Mouse (Mus musculus) small intestine, adult 2 months (tissue): ENCODE results near the gene Gm21190. TPM values are rescaled to one million over a fixed set of nuclear protein-coding genes. Genes with fewer than 3 reads are reported as not detected.
"Not testable (repeated sequence)": the region's sequence is repeated elsewhere in the genome, so short reads cannot be mapped to it uniquely, and the experiment has no call there.

Experiments
- H3K27ac ChIP-seq: fragments of 200-500 bp; 2 replicates; pipeline ENCODE4 v1.5.1; 2012; ENCODE audit warnings: low read depth, low read length, control low read depth, inconsistent platforms; ENCODE audit not compliant: insufficient read depth
- H3K27me3 ChIP-seq: fragments of 200-500 bp; 2 replicates; pipeline ENCODE4 v1.6.1; 2012; ENCODE audit warnings: mild to moderate bottlenecking, moderate library complexity, low read length, inconsistent platforms; ENCODE audit not compliant: control insufficient read depth, insufficient read depth
- H3K36me3 ChIP-seq: fragments of 200-500 bp; 2 replicates; pipeline ENCODE4 v1.6.1; 2012; ENCODE audit warnings: mild to moderate bottlenecking, low read length, control low read depth, inconsistent platforms; ENCODE audit not compliant: control insufficient read depth, insufficient read depth
- H3K4me1 ChIP-seq: fragments of 200-500 bp; 2 replicates; pipeline ENCODE4 v1.6.1; 2012; ENCODE audit warnings: low read length, inconsistent platforms, mixed read lengths; ENCODE audit not compliant: control insufficient read depth, insufficient read depth, insufficient read length
- H3K4me3 ChIP-seq: fragments of 200-500 bp; 2 replicates; pipeline ENCODE4 v1.5.1; 2012; ENCODE audit warnings: low read depth, mild to moderate bottlenecking, control low read depth, inconsistent platforms, low read length, moderate library complexity
- CTCF ChIP-seq: fragments of 200-500 bp; IDR thresholded peaks from 2 replicates; pipeline ENCODE4 v1.5.1; 2012; ENCODE audit warnings: low read depth, mild to moderate bottlenecking, control low read depth, inconsistent platforms, low read length, moderate library complexity, mixed read lengths; ENCODE audit not compliant: insufficient replicate concordance, insufficient read length; ENCODE audit errors: extremely low read depth
- POLR2A ChIP-seq: fragments of 200-500 bp; IDR thresholded peaks from 2 replicates; pipeline ENCODE4 v1.6.1; 2012; ENCODE audit warnings: low read depth, mild to moderate bottlenecking, control low read depth, inconsistent platforms, low read length, moderate library complexity
- WGBS: fragments of 180-500 bp; shearing (Covaris S2); methylation state at CpG from one replicate; pipeline ENCODE4 v1.1.7; 2018; 5-methylcytosine and 5-hydroxymethylcytosine counted together
- polyA plus RNA-seq: library from polyadenylated mRNA; depleted of rRNA; stranded (reverse); fragments of >200 nt; gene quantifications from 2 replicates; pipeline ENCODE4 v1.2.3, GENCODE M21; 2012

The Gm21190 gene
- polyA plus RNA-seq, 1 experiment: not detected

DNA sequence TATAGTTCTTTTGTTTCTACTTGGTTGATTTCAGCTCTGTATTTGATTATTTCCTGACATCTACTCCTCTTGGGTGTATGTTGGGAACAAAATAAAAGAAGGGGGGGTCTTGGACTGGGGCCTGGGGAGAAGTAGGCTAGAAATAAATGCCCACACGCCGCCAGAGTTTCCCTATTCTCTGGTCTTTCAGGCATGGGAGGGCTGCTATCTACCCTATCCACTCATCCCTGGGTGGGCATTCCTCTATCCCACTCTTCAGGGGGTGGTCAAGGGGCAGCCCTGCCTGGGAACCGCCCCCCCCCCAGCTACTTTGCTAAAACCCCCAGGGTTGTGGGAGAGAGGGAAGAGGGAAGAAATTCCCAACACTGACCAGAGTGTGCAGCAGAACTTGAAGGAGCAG is 16.8 kb downstream of the Gm21190 start:
- not testable (repeated sequence) for H3K27me3 ChIP-seq, H3K4me1 ChIP-seq, H3K4me3 ChIP-seq, H3K27ac ChIP-seq, H3K36me3 ChIP-seq
- 63% methylated on average over 3 of the region's 3 CpGs for whole genome bisulfite sequencing

DNA sequence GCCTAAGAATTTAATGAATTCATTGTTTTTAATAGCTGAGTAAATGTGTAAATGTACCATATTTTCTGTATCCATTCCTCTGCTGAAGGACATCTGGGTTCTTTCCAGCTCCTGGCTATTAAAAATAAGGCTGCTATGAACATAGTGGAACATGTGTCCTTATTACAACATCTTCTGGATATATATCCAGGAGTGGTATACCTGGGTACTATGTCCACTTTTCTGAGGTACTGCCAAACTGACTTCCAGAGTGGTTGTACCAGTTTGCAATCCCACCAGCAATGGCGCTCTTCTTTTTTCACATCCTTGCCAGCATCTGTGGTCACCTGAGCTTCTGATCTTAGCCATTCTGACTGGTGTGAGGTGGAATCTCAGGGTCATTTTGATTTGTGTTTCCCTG is 19.1 kb downstream of the Gm21190 start:
- H3K27ac ChIP-seq, H3K4me1 ChIP-seq, H3K27me3 ChIP-seq, H3K4me3 ChIP-seq, H3K36me3 ChIP-seq: not testable (repeated sequence)
- WGBS: 74% methylated on average over 1 of the region's 1 CpGs

DNA sequence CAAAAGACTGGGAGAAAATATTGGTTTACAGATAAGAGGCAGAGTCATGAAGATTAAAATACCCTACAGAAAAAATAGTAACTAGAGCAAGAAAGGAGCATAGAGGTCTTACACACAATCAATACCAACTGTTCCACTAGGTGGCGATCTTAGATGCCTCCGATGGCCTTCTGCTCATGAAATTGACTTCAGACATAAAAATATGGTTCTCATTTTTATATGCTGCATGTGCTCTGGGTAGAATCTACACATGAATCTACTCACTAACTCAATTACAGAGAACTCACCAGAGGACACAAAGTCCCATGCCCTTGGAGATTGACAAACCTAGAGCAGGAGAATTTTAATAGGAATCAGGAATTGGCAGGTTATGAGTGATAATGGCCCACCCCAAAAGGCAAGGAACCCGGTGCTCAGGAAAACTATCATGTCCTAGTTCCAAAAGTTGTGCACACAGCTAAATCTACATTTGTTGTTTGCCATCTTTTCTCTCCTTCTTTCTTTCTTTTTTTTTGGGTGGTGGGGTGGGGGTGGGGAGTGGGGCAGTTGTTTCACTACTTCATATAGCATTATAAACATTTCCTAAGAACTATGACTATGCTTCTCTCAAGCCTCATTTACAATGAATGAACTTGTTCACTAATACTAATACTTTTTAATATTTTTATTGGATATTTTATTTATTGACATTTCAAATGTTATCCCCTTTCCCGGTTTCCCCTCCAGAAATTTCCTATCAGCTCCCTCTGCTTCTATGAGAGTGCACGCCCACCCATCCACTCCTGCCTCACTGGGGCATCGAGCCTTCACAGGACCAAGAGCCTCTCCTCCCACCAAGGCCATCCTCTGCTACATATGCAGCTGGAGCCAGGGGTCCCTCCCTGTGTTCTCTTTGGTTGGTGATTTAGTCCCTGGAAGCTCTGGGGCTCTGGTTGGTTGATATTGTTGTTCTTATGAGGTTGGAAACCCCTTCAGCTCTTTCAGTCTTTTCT is 20.3 kb downstream of the Gm21190 start:
- not testable (repeated sequence) for H3K36me3 ChIP-seq, H3K27ac ChIP-seq, H3K27me3 ChIP-seq, H3K4me1 ChIP-seq, H3K4me3 ChIP-seq
- WGBS: 65% methylated on average over 6 of the region's 6 CpGs

DNA sequence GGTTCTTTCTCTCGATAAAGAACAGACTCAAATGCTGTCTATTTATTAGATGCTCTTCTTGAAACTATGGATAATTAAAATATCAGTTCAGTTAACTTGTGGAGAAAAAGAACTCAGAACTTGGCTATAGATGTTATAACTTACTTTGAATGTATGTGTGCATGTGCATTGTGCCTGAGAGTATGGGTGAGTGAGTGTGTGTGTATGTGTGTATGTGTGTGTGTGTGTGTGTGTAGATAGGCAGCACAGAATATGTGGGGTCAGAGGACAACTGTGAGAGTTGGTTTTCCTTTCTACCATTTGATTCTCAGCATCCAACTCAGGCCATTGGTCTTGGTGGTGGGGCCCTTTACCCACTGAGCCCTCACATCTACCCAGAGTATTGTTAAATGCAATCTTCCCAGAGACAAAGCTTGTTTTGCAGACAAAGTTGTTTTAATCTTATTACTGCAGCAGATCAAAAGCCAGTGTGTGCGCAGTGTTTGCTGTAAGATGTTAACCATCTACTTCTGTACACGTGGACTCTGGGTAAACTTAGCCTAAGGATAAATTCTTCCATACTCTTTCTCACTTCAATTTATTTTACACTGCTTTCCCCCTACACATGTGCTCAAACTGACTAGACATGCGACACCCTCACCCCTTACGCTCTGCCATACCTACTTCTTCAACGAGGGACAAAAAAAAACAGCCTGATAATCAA is 21.1 kb downstream of the Gm21190 start:
- H3K4me1 ChIP-seq, H3K27me3 ChIP-seq, H3K27ac ChIP-seq, H3K36me3 ChIP-seq, H3K4me3 ChIP-seq: not testable (repeated sequence)
- 56% methylated on average over 6 of the region's 6 CpGs for WGBS

DNA sequence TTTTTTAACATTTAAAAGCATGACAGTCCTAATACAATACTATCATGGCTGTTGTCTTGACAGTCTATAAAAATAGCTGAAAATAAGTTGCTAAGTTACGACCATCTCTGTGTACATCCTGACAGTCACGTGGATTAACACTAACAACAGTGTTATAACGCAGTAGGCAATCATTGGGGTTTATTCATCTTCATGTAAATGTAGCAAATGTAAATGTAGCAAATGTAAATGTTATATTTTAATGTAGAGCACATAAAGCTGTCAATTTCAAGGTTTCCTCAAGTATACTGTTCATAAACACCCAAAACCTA is 21.8 kb downstream of the Gm21190 start:
- TF ChIP-seq POLR2A (no peak), CTCF (no peak)
- no peak overlapping the region for H3K4me3 ChIP-seq
- no peaks in the 10 kb centered on the region for H3K36me3 ChIP-seq
- H3K4me1 ChIP-seq: no peaks in the 10 kb centered on the region
- no peak overlapping the region for H3K27ac ChIP-seq
- H3K27me3 ChIP-seq: no peaks in the 10 kb centered on the region
- WGBS: 76% methylated on average over 3 of the region's 3 CpGs

DNA sequence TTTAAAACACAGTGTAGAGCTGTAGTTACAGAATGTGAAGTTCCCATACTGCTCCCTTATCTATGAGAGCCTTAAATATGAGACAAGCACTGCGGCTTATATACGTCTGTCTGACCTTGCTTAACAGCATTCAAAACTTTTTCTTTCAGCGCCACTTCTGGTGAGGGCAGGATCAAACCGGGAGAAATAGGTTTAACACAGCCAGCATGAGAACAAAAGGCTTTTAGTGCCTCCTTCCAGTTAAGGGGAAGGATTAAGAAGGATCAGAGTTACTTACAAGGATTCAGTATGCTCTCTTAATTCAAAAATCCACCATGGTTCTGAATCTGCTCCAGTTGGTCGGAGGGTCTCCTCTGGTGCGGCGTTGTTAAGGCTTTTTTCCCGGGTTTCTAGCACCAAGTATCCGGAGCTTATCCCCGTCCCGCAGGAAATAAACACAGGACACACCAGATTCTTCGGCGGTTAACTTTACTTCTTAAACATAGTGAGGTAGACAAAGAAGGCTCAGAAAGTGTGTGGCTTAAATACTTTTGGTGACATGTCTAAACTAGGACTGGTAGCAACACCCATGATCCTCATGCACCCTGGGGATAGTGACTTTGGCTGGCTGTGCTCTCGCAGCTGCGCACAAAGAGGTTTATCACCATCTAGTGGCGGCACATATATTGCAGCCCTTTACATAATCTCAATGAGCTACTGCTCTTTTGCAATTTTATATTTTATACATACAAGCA is 22.3 kb downstream of the Gm21190 start:
- WGBS: 41% methylated on average over 16 of the region's 16 CpGs
- no peaks in the 10 kb centered on the region for H3K27me3 ChIP-seq
- no peak overlapping the region for H3K4me3 ChIP-seq
- no peaks in the 10 kb centered on the region for H3K36me3 ChIP-seq
- H3K4me1 ChIP-seq: no peaks in the 10 kb centered on the region
- no peak overlapping the region for H3K27ac ChIP-seq
- TF ChIP-seq CTCF: peak; percentile 41; the same call in 1 of the 2 replicates
- TF ChIP-seq POLR2A: no peak

DNA sequence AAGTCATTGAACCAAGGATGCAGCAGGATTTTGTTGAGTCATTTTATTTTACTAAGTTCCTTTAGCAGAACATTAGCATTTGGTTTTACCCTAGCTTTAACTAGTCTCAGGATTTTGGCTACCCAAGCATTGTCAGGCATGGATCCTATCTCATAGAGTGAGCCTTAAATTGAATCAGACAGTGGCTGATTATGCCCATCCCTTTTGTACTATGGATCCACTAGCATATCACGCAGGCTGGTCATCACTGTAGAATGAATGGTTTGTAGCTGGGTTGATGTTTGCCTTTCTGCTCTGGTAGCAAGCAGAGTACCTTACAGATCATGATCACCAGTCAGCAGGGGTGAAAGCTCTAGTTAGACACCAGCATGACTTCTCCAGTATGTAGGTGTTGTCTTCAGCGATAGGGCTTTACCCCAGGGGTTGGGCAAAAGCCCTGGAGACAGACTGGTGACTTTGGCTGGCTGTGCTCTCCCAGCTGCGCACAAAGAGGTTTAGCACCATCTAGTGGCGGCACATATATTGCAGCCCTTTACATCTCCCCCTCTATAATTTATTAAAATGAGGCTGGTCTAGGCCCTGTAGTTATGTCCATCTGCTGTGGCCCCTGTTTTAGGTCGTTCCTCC is 30.1 kb downstream of the Gm21190 start:
- not testable (repeated sequence) for H3K27me3 ChIP-seq, H3K27ac ChIP-seq, H3K4me3 ChIP-seq, H3K4me1 ChIP-seq, H3K36me3 ChIP-seq
- WGBS: 28% methylated on average over 5 of the region's 5 CpGs

DNA sequence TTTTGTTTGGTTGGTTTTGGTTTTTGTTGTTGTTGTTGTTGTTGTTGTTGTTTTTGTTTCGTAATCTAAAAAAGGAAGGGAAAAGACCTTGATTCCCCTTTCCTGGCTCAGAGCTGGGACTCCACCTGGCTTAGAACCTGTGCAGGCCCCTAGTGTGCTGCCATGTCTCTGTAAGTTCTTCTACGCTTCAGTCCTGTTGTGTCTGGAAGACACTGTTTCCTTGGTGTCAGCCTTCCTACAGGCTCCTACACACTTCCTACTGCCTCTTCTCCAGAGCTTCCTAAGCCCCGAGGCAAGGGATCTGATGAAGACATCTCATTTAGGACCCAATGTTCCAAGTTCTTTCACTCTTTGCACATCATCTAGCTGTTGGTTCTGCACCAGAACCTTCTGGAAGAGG is 30.7 kb downstream of the Gm21190 start:
- not testable (repeated sequence) for H3K27me3 ChIP-seq, H3K36me3 ChIP-seq, H3K4me1 ChIP-seq, H3K27ac ChIP-seq, H3K4me3 ChIP-seq
- 72% methylated on average over 3 of the region's 3 CpGs for WGBS

DNA sequence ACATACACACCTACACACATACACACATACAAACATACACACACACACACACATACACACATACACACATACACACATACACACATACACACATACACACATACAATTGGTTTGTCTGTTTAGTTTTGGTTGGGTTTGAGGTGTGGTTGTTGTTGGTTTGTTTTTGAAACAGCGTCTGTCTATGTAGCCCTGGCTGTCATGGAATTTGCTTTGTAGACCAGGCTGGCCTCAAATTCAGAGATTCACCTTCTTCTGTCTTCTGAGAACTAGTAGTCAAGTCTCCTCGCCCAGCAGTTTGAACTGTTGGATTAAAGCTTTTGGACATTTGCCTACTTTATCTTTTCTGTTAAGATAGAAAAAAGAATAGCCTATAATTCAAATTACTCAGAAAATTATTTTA is 38.1 kb downstream of the Gm21190 start:
- 50% methylated on average over 2 of the region's 2 CpGs for WGBS
- H3K36me3 ChIP-seq, H3K4me1 ChIP-seq, H3K4me3 ChIP-seq, H3K27me3 ChIP-seq, H3K27ac ChIP-seq: not testable (repeated sequence)
